Mouse (Mus musculus): ENCODE data around the gene Lemd1.

DNA sequence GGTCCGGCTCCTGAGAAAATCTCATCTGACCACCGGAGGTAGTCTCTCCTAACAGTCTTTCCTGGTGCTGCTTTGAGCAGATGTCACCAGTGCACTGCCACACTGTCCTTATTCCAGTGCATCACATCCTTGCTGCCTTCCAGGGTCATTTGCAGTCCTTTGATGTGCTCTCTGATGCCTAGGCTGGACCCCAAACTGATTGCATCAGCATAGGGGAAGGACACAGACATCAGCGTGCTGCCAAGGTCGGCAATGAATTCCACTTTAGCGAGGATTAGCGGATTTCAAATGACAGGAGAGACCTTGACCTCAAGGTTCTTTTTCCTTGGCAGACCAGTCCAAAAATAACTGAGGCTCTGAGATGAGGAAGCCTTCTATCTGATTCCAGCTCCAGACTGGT, 85.9 kb downstream of the Lemd1 start:
- TF ChIP-seq CTCF (IDR thresholded peaks at IDR 0.05; ENCODE audit: borderline replicate concordance, insufficient read depth, low read length) (no peak), POLR2A (IDR thresholded peaks at IDR 0.05; ENCODE audit: low read depth, low read length) (no peak)
